Mouse (Mus musculus) neural tube, embryonic 11.5 days (tissue): ENCODE data around the gene Tut1. TPM values are rescaled to one million over a fixed set of nuclear protein-coding genes. Genes with fewer than 3 reads are reported as not detected.

ENCODE experiments used
- ATAC-seq: fragments of 200-750 bp; cut with Nextera tagmentation; 2 replicates; pipeline ENCODE4 v1.8.0; 2017; ENCODE audit warnings: moderate number of reproducible peaks, mild to moderate bottlenecking, moderate TSS enrichment, moderate library complexity; ENCODE audit not compliant: insufficient read depth, low FRiP score, low TSS enrichment
- DNase-seq: peaks from one replicate; pipeline ENCODE4 v3.0.0-alpha.2; 2015; ENCODE audit warnings: low spot score
- H3K27ac ChIP-seq: fragments of 300-500 bp; sonication (generic); 2 replicates; pipeline ENCODE4 v1.5.1; 2014; ENCODE audit warnings: low read depth, mild to moderate bottlenecking, low read length
- H3K27me3 ChIP-seq: fragments of 300-500 bp; sonication (generic); 2 replicates; pipeline ENCODE4 v1.6.1; 2014; ENCODE audit warnings: mild to moderate bottlenecking, low read length, mixed read lengths; ENCODE audit not compliant: control insufficient read depth, insufficient read depth
- H3K36me3 ChIP-seq: fragments of 300-500 bp; sonication (generic); 2 replicates; pipeline ENCODE4 v1.6.1; 2014; ENCODE audit warnings: mild to moderate bottlenecking, low read length, moderate library complexity, mixed read lengths; ENCODE audit not compliant: control insufficient read depth, insufficient read depth
- H3K4me1 ChIP-seq: fragments of 300-500 bp; sonication (generic); 2 replicates; pipeline ENCODE4 v1.6.1; 2014; ENCODE audit warnings: low read length, mixed read lengths; ENCODE audit not compliant: control insufficient read depth, insufficient read depth
- H3K4me2 ChIP-seq: fragments of 300-500 bp; sonication (generic); 2 replicates; pipeline ENCODE4 v1.6.1; 2014; ENCODE audit warnings: low read depth, mild to moderate bottlenecking, moderate library complexity
- H3K4me3 ChIP-seq: fragments of 300-500 bp; sonication (generic); 2 replicates; pipeline ENCODE4 v1.5.1; 2014; ENCODE audit warnings: low read depth, low read length
- H3K9ac ChIP-seq: fragments of 300-500 bp; sonication (generic); 2 replicates; pipeline ENCODE4 v1.6.1; 2014; ENCODE audit warnings: mild to moderate bottlenecking, low read length
- H3K9me3 ChIP-seq: fragments of 300-500 bp; sonication (generic); 2 replicates; pipeline ENCODE4 v1.6.1; 2016; ENCODE audit warnings: low read length; ENCODE audit not compliant: control insufficient read depth
- WGBS: fragments of 180-500 bp; shearing (Covaris S2); extraction: QIAGEN DNeasy Blood & Tissue Kit; methylation state at CpG from one replicate; pipeline ENCODE4 v1.1.7; 2014; 5-methylcytosine and 5-hydroxymethylcytosine counted together
- polyA plus RNA-seq: library from polyadenylated mRNA; unstranded; fragments of >200 nt; fragmentation: Nextera tagmentation; extraction: Ambion mirVana; gene quantifications from 2 replicates; pipeline ENCODE4 v1.2.1, GENCODE M21; 2014

The Tut1 gene
- polyA plus RNA-seq, 1 experiment from 2014 or later = 36.3 TPM

DNA sequence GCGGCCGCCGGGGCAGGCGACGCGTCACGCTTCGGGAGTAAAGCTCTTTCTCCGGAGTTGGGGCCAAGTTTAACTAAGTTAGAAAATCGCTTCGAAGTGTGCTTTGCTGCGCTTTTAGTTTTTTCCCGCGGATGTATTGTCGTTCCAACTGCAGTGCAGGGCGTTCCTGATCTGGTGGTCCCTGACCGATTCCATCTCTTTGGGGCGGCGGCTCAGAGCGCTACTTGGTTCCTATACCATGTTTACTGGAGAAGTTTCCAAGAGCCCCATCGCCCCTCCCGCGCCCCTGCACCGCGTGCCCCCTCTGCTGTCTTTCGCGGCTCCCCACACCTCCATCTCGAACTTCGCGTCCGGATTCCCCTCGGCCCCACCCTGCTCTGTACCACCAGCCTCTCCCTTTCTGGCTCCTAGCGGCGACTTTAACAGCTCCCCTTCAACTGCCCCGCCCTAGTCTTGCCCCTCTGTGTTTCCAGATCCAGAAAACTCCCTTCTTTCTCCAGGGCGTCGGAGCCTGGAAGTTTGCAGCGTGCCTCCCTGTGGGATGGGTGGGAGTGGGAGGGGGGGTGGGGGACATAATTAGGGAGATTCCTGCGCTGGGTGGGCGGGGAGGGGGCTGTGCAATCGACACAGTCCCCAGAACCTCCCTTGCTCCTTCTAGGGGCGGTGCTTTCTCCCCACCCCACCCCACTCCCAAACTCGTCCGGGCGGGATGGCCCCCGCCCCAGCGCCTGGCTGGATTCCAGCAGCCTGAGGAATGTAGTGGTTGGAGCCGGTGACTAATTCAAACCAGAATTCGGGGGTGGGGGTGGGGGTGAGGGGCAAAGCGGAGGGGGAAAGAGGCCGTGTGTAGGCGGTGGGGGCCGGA is 36.2 kb downstream of the Tut1 start:
- no peaks in the 10 kb centered on the region for H3K36me3 ChIP-seq
- no peaks in the 10 kb centered on the region for H3K9me3 ChIP-seq
- peaks cover 23% of the 10 kb centered on the region for H3K27me3 ChIP-seq
- peaks cover 2% of the 10 kb centered on the region; the same call in 1 of the 2 replicates for H3K4me1 ChIP-seq
- DNase-seq (peak; percentile 76), ATAC-seq (peak; percentile 68)
- peak overlapping the region; percentile 57 for H3K4me3 ChIP-seq
- no peak overlapping the region for H3K27ac ChIP-seq
- WGBS = under 1% methylated on average over 52 of the region's 53 CpGs
- peak overlapping the region; percentile 52 for H3K9ac ChIP-seq
- peak overlapping the region; percentile 96 for H3K4me2 ChIP-seq

DNA sequence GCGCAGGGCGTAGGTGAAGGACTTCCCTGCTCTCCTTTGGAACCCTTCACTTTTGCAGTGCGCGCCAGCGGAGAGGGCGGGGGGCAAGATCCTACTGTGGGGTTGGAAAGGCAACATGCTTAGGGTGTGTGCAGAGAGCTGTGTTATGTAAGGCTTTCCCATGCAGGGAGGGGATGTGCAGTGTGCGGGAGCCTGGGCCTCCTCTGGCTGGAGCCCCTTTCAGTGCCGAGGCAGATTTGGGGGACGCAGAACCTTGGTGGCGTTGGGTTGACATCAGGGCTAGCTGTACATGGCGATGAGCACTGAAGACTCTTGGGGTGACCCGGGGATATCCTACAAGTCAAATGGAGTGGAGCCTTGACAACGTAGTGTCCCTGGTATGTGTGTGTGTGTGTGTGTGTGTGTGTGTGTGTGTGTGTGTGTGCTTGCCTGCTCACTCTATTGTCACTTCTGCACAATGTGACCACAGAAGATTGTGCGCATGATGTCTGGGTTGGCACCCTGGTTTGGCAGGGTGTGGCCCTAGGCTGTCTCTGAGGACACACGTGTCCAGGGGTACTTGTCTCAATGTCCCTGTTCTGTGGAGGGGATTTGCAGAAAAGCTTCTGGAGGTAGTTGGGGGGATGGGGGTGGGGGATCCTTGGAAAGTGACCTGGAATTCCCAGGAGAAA is 36.9 kb downstream of the Tut1 start:
- DNase-seq = no peak

DNA sequence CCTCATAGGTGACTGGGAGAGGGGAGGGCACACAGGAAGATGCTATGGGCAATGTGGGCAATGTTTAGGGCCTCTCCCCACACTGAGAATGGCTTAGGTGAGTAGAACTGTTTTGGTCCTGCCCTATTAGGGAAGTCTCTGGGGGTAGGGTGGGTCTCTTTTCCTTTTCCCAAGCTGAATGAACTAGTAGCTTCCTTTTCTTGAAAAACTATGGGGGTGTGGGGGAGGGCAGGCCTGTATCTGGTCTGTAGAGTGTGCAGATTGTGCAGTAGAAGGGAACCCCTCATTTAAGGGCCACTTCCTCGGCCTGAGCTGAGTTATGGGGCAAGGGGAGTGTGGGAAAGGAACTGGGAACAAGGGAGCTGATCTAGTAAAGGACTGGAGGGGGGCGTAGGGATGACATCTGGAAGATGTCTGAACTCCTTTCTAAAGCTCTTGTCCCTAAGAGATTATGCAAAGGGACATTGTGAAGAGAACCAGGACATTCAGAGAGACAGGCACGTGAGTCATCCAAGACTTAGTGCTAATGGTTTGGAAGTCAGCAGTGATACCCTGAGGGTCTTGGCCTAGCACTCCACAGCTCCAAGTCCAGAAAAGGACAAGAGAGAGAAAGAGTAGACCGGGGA is 37.7 kb downstream of the Tut1 start:
- 73% methylated on average over 4 of the region's 4 CpGs for WGBS
- H3K36me3 ChIP-seq = no peaks in the 10 kb centered on the region
- H3K9me3 ChIP-seq = no peaks in the 10 kb centered on the region
- no peak overlapping the region for H3K9ac ChIP-seq
- no peak overlapping the region for H3K27ac ChIP-seq
- ATAC-seq (no peak), DNase-seq (no peak)
- no peak overlapping the region for H3K4me2 ChIP-seq
- H3K4me1 ChIP-seq = no peaks in the 10 kb centered on the region
- peaks cover 23% of the 10 kb centered on the region for H3K27me3 ChIP-seq
- no peak overlapping the region for H3K4me3 ChIP-seq

More for the DNA sequence above, 36.9 kb downstream of the Tut1 start:
- Histone ChIP-seq H3K9ac (no peak overlapping the region; the same call in 1 of the 2 replicates), H3K4me2 (peak overlapping the region; percentile 96), H3K27me3 (peaks cover 23% of the 10 kb centered on the region), H3K9me3 (no peaks in the 10 kb centered on the region), H3K4me1 (no peaks in the 10 kb centered on the region), H3K27ac (no peak overlapping the region), H3K36me3 (no peaks in the 10 kb centered on the region), H3K4me3 (peak overlapping the region; percentile 57)
- WGBS = 18% methylated on average over 15 of the region's 15 CpGs
- peak; percentile 28 for ATAC-seq

- Histone ChIP-seq H3K36me3 (no peaks in the 10 kb centered on the region), H3K4me1 (no peaks in the 10 kb centered on the region), H3K4me3 (no peak overlapping the region), H3K27ac (no peak overlapping the region), H3K4me2 (no peak overlapping the region), H3K9me3 (no peaks in the 10 kb centered on the region), H3K27me3 (peaks cover 23% of the 10 kb centered on the region), H3K9ac (no peak overlapping the region)
- ATAC-seq (no peak), DNase-seq (no peak)
- WGBS = 84% methylated on average over 12 of the region's 13 CpGs
Measured at GRCm38 (mm10) chr19:8991871-8992735, 38.5 kb downstream of the Tut1 start.

GRCm38 (mm10) chr19:8992769-8993624 is 39.4 kb downstream of the Tut1 start:
- H3K4me1 ChIP-seq = no peaks in the 10 kb centered on the region
- 28% methylated on average over 12 of the region's 12 CpGs for WGBS
- H3K9ac ChIP-seq = no peak overlapping the region
- ATAC-seq (no peak), DNase-seq (peak; percentile 69)
- no peak overlapping the region for H3K4me3 ChIP-seq
- H3K36me3 ChIP-seq = no peaks in the 10 kb centered on the region
- peaks cover 18% of the 10 kb centered on the region for H3K27me3 ChIP-seq
- H3K27ac ChIP-seq = no peak overlapping the region
- no peaks in the 10 kb centered on the region for H3K9me3 ChIP-seq
- H3K4me2 ChIP-seq = no peak overlapping the region

- Histone ChIP-seq H3K4me3 (no peak overlapping the region), H3K27ac (no peak overlapping the region), H3K9me3 (no peaks in the 10 kb centered on the region), H3K27me3 (peaks cover 13% of the 10 kb centered on the region), H3K9ac (no peak overlapping the region), H3K36me3 (no peaks in the 10 kb centered on the region), H3K4me1 (no peaks in the 10 kb centered on the region), H3K4me2 (no peak overlapping the region)
- 41% methylated on average over 2 of the region's 2 CpGs for WGBS
- no peak for DNase-seq
- ATAC-seq = no peak
Measured at GRCm38 (mm10) chr19:8993625-8993912, 39.9 kb downstream of the Tut1 start.

DNA sequence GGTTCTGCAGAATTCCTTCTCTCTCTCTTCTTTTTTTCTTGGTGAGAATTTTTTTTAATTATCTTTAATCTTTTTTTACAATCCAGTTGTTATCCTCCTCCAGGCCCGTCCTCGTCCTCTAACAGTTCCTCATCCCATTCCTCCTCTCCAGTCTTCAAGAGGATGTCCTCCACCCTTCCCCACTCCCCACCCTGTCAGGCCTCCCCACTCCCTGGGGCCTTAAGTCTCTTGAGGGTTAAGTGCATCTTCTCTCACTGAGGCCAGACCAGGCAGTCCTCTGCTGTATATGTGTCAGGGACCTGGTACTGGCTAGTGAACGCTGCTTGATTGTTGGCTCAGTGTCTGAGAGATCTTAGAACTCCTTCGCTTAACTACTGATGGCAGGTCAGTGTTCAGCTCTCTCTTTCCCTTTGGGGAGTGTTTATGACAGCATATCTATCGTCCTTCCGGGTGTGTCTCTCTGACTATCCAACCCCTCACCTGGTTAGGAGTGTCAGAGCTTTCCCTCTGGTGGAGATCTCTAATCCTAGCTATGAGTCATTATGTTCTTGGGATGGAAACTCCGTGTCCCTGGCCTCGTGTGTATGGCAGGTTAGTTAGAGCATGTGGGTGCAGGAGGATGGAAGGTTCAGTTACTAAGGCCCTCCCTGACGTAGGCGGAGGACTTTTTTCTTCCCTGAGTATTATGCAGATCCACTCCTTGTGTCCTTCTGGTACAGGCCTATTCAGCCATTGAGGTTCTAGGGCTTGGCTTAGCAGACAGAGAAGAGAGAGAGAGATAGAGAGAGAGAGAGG is 41.4 kb downstream of the Tut1 start:
- no peaks in the 10 kb centered on the region for H3K36me3 ChIP-seq
- no peak overlapping the region for H3K9ac ChIP-seq
- no peak for DNase-seq
- 0 out of 2 replicates have a peak, but pooled peaks cover 2% of the 10 kb centered on the region for H3K27me3 ChIP-seq
- ATAC-seq = no peak
- H3K27ac ChIP-seq = no peak overlapping the region
- H3K9me3 ChIP-seq = no peaks in the 10 kb centered on the region
- H3K4me1 ChIP-seq = no peaks in the 10 kb centered on the region
- no peak overlapping the region for H3K4me3 ChIP-seq
- no peak overlapping the region for H3K4me2 ChIP-seq
- WGBS = 86% methylated on average over 10 of the region's 10 CpGs
